ENCODE assay signal across 10 mouse cellular contexts in the genomic region with DNA sequence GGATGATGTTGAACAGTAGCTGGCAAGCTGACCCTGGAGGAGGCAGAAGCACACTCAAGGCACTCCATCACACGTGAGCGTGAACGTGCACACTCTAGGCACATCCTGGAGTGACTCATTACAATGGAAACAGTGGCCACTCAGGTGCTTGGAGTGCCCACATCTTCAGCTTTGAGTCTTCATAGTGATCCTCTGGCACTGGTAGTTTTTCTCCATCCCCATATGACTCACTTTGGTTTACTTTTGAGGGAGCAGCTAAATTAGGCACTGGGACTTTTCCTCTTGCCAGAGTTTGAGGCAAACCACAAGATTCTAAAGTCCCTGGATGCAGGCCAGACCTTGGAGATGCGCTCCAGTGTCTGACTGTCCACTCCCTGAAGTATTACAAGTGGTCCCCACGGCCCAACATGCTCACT. TPM values are rescaled to one million over a fixed set of nuclear protein-coding genes. Genes with fewer than 3 reads are reported as not detected.
A peak's percentile ranks its signal among the peaks of the same experiment; 100 is the strongest.
DNase-seq lines count a peak whose midpoint lies in the region; ATAC-seq and TF ChIP-seq lines count a peak whose summit lies in the region.
"Had no signal": no experiment of that assay in that cellular context is flagged by ENCODE, and none has a peak within 500 bp of the region (broad histone marks: within the 10 kb centered on the region; RNA-seq: fewer than 3 reads in every experiment).

No protein-coding gene starts in this region.

- no peak for TF ChIP-seq POLR2A in myocyte (IDR thresholded peaks at IDR 0.05; ENCODE audit: insufficient read length, low read depth)

- WGBS in heart, embryonic 12.5 days, result 77% methylated on average over 5 of the region's 5 CpGs

- no peaks in the 10 kb centered on the region for H3K9me3 ChIP-seq in heart, embryonic 12.5 days (replicated peaks)
- H3K9me3 ChIP-seq: hindbrain, embryonic 15.5 days had no signal

- H3K27me3 ChIP-seq in heart, embryonic 12.5 days (replicated peaks), result no peaks in the 10 kb centered on the region
- H3K27me3 ChIP-seq in myocyte (ENCODE audit: control insufficient read depth, insufficient read depth, insufficient read length), result no peaks in the 10 kb centered on the region
- H3K27me3 ChIP-seq: hindbrain, embryonic 15.5 days had no signal

- no peak overlapping the region for H3K9ac ChIP-seq in heart, embryonic 12.5 days
- H3K9ac ChIP-seq: hindbrain, embryonic 15.5 days had no signal

- no peak overlapping the region for H3K27ac ChIP-seq in heart, embryonic 12.5 days (ENCODE audit: poor library complexity, severe bottlenecking)
- H3K27ac ChIP-seq: hindbrain, embryonic 15.5 days had no signal

- no peak overlapping the region for H3K4me2 ChIP-seq in heart, embryonic 12.5 days
- peak overlapping the region; percentile 51 for H3K4me2 ChIP-seq in myocyte (ENCODE audit: low read depth)
- H3K4me2 ChIP-seq: hindbrain, embryonic 15.5 days had no signal

- H3K79me2 ChIP-seq in myocyte (ENCODE audit: control insufficient read depth, insufficient read depth), result no peaks in the 10 kb centered on the region

- H3ac ChIP-seq in myocyte (ENCODE audit: control insufficient read depth, insufficient read length), result no peak overlapping the region

- DNase-seq in heart, adult 11 months, result peak; percentile 94
- peak; percentile 95 for DNase-seq in NIH3T3 (ENCODE audit: low read depth)
- peak; percentile 54 to 63 for DNase-seq in gastrocnemius, adult 8-10 months (ENCODE audit: low spot score in 2 of 2)
- DNase-seq in layer of hippocampus, postnatal 14 days (ENCODE audit: low spot score in 2 of 2), result no peak
- DNase-seq in spleen, postnatal 10 days (ENCODE audit: low spot score in 2 of 2), result no peak

- H3K36me3 ChIP-seq in heart, embryonic 12.5 days, result no peaks in the 10 kb centered on the region
- H3K36me3 ChIP-seq in myocyte (ENCODE audit: control insufficient read depth, insufficient read depth), result no peaks in the 10 kb centered on the region
- H3K36me3 ChIP-seq: hindbrain, embryonic 15.5 days had no signal

- ATAC-seq in heart, embryonic 12.5 days (ENCODE audit: insufficient number of reproducible peaks, low FRiP score), result no peak
- no peak for ATAC-seq in granulocyte monocyte progenitor cell, adult 5-6 weeks (replicated peaks; ENCODE audit: poor library complexity, severe bottlenecking)

- H3K4me1 ChIP-seq in heart, embryonic 12.5 days (replicated peaks), result peaks cover 29% of the 10 kb centered on the region
- H3K4me1 ChIP-seq: hindbrain, embryonic 15.5 days had no signal

- H3K4me3 ChIP-seq in heart, embryonic 12.5 days, result no peak overlapping the region
- H3K4me3 ChIP-seq in myocyte, result no peak overlapping the region
- H3K4me3 ChIP-seq: erythroblast, embryonic 14.5 days; hindbrain, embryonic 15.5 days had no signal

TF ChIP-seq in myocyte, 11 proteins besides CTCF, POLR2A, EP300 and RAD21:
- TF ChIP-seq E2F4 (IDR thresholded peaks at IDR 0.05; ENCODE audit: insufficient read depth) (no peak), REST (IDR thresholded peaks at IDR 0.05; ENCODE audit: insufficient read depth, insufficient read length) (no peak), MYOG (IDR thresholded peaks at IDR 0.05; ENCODE audit: control insufficient read depth in 1 of 3, insufficient read depth in 1 of 3, insufficient read length in 2 of 3, low read depth in 2 of 3) (no peak), USF1 (IDR thresholded peaks at IDR 0.05; ENCODE audit: low read depth) (peak; percentile 15), POLR2AphosphoS2 (IDR thresholded peaks at IDR 0.05; ENCODE audit: insufficient read length, low read depth) (no peak), CEBPB (IDR thresholded peaks at IDR 0.05; ENCODE audit: insufficient read depth, poor library complexity, severe bottlenecking) (no peak), MYOD1 (IDR thresholded peaks at IDR 0.05; ENCODE audit: control insufficient read depth in 1 of 3, insufficient read length in 2 of 3, low read depth in 2 of 3) (peak in 1 of 3 experiments; percentile 43), TCF12 (IDR thresholded peaks at IDR 0.05; ENCODE audit: insufficient read depth, poor library complexity, severe bottlenecking) (peak; percentile 23), TCF3 (IDR thresholded peaks at IDR 0.05; ENCODE audit: insufficient read length, low read depth) (no peak)

RNA-seq across cellular contexts. Expression of gene Slc44a3, which starts 52.5 kb away (rescaled TPM):
- polyA plus RNA-seq in heart, embryonic 12.5 days (2016; fragmentation: Nextera tagmentation; extraction: Ambion mirVana), result 0.55 and 1.1 TPM in 2 replicates
- total RNA-seq in gastrocnemius, adult 8-10 months (2022), result under 1 TPM in 1 of 4 experiments, not detected in 3; 0.34 TPM
- 2.3 TPM for polyA plus RNA-seq in myocyte (2012; fragmentation: generic; extraction: Trizol)
- not detected for total RNA-seq in layer of hippocampus, postnatal 14 days (2021)
- not detected in 2 replicates for total RNA-seq in granulocyte monocyte progenitor cell, adult 5-6 weeks (2014; fragmentation: Nextera tagmentation)
- not detected in 2 replicates for total RNA-seq in granulocyte monocyte progenitor cell, adult 5-6 weeks (2017)
- polyA plus RNA-seq: erythroblast, embryonic 14.5 days had no signal

Comparison
In these comparisons a context has a peak if more than half of its experiments do, and no peak if none do; other contexts are left out.
1. DNase-seq: peak in heart, adult 11 months (single experiment), NIH3T3 (single experiment) and gastrocnemius, adult 8-10 months (2 of 2); none in layer of hippocampus, postnatal 14 days (0 of 2) and spleen, postnatal 10 days (0 of 2).